Mouse (Mus musculus): ENCODE measurements around the gene Cilp2.

- TF ChIP-seq CTCF (IDR thresholded peaks at IDR 0.05) = no peak
- no peak for TF ChIP-seq POLR2A (IDR thresholded peaks at IDR 0.05; ENCODE audit: insufficient read depth, low read depth, low read length)
These were observed 3.3 kb downstream of the Cilp2 start for GRCm38 (mm10) chr8:69884141-69884540.
